Mouse (Mus musculus) adrenal gland, postnatal 10 days (tissue): ENCODE data around the gene Clpb. TPM values are rescaled to one million over a fixed set of nuclear protein-coding genes. Genes with fewer than 3 reads are reported as not detected.

Experiments
- DNase-seq: peaks from one replicate; pipeline ENCODE4 v3.0.0; 2021; ENCODE audit warnings: mixed read lengths
- total RNA-seq, 2 experiments: library from RNA; stranded (reverse); gene quantifications; 2 replicates each; pipeline ENCODE4 v1.2.3; 2021

The Clpb gene
- total RNA-seq, 2 experiments from 2014 or later, result 80.4 to 85.2 TPM

DNA sequence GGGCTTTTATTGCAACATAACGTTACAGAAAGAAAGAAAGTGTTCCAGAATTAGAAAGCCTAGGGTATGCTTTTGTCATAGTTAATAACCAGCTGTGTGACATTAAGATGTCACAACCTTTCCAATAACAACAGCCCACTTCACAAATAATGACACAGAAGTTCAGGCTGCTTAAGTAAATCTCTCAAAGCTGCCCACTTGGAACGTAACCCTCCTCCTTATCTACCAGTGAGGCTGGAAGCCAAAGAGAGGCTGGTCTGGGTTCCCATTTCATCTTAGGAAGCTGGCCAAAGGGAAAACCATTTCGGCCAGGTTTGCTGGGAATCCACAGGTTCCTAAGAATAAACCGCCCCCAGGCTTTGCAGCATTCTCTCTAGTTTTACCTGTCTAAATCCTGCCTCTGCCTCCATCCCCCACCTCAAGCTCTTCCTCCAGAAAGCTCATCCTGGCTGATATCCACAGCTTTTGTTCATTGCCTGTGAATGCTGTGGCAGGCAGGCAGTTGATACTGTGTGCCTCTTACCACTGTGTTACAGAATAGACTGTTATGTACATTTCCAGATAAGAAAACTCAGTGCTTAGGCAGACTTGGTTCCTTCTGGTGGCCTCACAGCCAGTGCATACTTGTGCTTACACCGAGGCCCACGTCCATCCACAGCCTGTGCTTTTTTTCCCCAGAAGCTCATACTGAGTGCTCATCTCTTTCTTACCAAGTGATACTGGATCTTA is 12.8 kb downstream of the Clpb start:
- DNase-seq, result no peak

GRCm38 (mm10) chr7:101676762-101677308 is 13.4 kb downstream of the Clpb start:
- DNase-seq, result no peak

DNA sequence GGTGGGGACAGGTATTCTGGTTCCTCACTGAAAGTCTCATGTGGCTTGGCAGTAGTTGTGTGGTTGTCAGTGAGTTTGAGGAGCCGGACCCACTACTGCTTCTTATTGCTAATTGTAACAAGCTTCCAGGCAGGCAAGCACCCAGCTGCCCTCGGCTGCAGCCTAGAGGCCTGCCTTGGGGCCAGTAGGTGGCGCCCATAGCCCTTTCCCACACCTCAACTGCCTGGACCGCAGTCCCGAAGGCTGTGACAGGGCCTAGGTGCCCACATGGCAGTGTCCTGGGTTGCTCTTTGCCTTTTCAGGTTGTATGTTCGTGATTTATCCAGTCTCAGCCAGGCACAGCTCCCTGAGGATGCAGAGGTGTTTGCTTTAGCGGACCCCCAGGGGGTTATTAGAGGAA is 16.2 kb downstream of the Clpb start:
- DNase-seq, result peak; percentile 91

DNA sequence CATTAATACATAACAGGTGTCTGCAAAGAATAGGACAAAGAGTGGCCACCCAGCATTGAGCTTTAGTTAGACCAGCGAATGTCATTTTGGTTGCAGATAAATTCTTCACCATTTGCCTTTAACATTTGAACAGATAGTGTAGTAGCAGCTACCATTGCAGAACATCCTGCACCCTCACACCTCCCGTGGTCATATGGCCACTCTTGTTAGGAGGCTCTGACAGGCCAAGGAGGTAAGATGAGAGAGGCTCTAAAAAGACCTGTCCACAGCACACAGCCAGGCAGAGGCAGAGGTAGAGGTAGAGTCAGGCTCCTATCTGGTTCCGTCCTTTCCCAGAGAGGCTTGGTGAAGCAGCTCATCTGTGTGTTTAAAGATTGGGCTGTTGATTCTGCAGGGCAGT is 17.5 kb downstream of the Clpb start:
- no peak for DNase-seq

- DNase-seq, result peak; percentile 15
Observed at GRCm38 (mm10) chr7:101681565-101682071, 18.2 kb downstream of the Clpb start.

GRCm38 (mm10) chr7:101682886-101683285 is 19.5 kb downstream of the Clpb start:
- no peak for DNase-seq

GRCm38 (mm10) chr7:101683976-101684630 is 20.7 kb downstream of the Clpb start:
- DNase-seq, result no peak

GRCm38 (mm10) chr7:101684671-101685070 is 21.2 kb downstream of the Clpb start:
- DNase-seq, result no peak

DNA sequence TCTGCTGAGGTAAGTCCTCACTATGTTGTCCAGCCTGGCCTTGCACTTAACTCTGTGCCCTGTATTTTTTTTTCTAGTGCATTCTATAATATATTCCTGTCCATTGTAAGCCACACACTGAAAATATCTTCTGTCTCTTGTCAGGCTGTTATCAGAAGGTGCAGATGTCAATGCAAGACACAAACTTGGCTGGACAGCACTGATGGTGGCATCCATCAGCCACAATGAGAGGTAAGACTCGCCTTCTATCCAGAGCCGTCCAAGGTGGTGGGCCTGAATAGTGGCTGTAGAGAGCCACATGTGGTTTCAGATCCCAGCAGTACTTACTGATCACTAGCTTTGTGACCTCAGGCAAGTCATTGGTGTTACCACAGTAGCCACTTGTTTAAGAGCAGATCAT is 23.7 kb downstream of the Clpb start:
- DNase-seq, result no peak

- no peak for DNase-seq
Observed at GRCm38 (mm10) chr7:101690471-101690870, 27.0 kb downstream of the Clpb start.

DNA sequence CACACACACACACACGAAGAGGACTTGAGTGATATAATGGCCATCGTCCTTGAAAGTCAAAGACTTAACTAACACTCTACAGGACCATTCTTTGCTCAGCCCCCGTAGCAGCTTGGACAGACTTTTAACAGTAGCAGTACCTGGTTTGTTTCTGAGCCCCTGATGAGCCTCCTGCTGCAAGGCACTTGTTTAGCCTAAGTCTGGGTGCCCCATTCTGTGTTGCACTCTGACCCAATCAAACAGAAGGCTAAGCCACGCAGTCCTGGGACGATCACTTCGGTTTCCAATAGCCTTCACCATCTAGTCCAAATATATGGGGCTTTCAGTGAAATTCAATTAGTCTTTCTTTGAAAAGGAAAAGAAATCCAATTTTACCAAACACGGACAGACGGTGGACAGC is 28.4 kb downstream of the Clpb start:
- DNase-seq, result no peak

- DNase-seq, result no peak
Observed at GRCm38 (mm10) chr7:101692446-101692845, 29.0 kb downstream of the Clpb start.

GRCm38 (mm10) chr7:101695483-101695882 is 32.0 kb downstream of the Clpb start:
- no peak for DNase-seq

DNA sequence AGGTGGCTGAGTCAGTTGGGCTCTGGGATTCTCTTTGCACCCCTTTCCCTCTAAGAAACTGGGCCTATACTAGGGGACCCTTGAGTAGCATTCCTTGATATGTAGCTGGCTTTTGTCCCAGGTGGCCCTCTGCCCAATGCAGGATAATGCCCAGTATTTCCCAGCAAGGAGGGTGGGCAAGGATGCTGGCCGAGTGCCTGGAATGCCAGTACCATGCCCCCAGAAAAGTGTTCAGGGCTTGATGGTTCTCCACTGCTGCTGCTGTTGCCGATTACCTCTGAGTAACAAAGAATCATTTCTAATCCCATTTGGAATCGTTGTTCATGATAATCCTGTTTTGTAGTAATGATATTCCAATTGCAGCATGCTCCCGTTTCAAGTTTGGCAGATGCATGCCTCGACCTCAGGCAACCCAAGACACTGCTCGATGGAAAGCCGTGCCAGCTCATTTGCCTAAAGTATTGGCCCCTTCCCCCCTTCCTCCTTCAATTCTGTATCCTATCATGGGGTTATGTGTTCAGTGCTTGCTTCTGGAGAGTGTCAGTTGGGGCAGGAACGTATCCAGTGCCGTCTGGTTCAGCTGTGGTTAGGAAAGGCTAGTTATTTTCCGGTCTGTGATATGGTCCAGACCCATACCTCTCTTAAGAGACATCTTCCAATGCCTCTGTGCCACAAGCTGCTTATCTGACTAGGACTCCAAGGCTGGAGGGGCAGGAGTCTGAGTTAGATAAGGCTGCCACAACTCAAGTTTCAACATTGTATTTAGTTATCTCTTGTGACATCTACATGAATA is 33.7 kb downstream of the Clpb start:
- DNase-seq, result no peak

DNA sequence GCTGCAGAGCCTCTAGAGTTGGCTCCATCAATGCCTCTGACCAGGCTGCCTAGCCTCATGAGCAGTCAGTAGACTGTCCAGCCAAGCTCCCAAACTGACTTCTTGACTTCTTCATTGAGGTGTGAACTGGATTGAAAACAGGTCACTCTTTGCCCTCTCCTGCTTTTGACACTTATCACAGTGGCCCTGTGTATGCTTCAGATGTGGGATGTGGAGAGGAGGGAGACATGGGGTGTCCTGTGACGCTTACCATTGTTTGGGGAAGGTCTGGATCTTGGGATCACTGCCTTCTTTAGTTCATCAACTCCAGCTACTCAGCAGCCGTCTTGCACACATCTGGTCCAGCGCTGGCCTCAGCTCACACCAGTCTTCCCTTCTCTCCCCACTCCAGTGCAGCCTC is 36.9 kb downstream of the Clpb start:
- no peak for DNase-seq

DNA sequence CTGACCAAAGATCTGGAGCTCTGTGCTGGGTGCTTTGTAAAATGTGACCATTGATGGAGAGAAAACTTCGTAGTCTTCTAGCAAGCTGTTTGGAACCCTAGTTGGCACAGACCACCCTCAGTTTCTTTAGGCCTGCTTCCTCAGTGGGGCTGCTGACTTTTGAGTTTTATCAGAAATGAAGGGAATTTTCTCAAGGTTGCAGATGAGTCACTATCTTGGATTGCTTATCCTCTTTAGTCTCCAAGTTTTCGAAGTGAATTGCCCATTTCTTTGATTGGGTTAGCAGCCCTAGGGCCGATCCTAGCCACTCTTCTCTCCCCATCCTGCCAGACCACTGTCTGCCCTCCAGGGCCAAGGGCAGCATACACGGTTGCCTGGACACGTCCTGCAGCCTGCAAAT is 39.3 kb downstream of the Clpb start:
- DNase-seq, result no peak

- no peak for DNase-seq
Observed at GRCm38 (mm10) chr7:101709586-101709985, 46.2 kb downstream of the Clpb start.

DNA sequence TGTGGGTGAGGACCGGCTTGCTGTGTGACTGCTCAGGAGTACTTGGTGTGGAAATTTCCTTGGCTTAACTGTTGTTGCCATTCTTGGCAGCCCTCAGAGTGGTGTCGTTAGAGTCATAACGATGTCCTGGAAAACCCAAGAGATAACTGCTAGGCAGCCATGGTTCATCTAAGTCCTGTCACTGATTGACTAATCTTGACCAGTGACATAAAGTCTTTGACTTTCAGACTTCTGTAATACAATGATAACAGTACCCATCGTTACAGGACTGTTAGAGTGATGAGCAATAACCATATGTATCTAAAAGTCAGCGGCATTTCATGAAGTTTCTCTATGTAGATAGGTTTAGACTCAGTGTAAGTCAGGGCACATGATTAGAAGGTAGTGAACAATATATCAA is 46.8 kb downstream of the Clpb start:
- DNase-seq, result no peak

- DNase-seq, result no peak
Observed at GRCm38 (mm10) chr7:101713828-101714400, 50.5 kb downstream of the Clpb start.

DNA sequence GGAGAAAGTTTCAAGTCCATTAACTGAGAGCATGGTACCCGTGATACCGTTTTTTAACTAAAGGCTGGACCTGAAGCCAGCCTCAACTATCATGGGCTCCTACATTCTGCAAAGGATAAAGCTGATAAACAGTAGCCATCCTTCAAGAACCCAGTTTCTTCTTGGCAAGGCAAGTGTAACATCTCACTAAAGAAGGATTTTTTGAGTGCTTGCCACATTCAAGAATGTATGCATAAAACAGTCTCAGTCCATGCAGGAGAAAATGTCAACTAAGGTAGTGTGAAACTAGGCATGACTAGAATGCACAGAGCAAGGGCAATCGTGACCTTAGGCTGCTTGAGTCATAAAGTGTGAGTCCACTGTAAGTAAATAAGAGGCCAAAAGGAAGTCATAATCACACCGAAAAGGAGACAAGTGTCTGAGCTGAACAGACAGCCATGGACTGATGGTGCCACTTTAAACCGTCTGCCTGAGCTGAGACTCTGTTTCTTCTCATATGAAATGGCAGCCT is 51.7 kb downstream of the Clpb start:
- no peak for DNase-seq

- DNase-seq, result no peak
Observed at GRCm38 (mm10) chr7:101720356-101720755, 56.9 kb downstream of the Clpb start.

DNA sequence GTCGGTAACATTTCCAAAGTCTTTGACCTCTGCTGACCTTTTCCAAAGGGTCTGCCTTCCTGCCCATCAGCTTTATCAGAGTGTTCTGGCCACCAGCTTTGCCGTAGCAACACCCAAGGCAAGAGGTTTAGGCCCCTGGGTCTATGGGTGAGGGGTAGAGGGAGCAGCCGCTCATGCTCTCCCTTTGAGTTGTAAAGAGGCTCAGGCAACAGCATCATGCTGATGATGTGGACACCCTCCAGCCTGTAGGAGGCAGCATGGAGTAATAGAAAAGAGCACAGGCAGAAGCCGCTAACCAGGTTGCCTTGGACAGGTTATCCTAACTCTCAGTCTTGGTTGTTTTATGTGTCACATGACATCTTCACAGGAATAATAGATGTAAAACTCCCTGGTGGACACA is 61.6 kb downstream of the Clpb start:
- peak; percentile 58 for DNase-seq
